Mouse (Mus musculus): Measurements from ENCODE around the gene Ccr8. TPM values are rescaled to one million over a fixed set of nuclear protein-coding genes. Genes with fewer than 3 reads are reported as not detected.

The Ccr8 gene
- polyA plus RNA-seq, 1 experiment from 2014 or later = not detected

DNA sequence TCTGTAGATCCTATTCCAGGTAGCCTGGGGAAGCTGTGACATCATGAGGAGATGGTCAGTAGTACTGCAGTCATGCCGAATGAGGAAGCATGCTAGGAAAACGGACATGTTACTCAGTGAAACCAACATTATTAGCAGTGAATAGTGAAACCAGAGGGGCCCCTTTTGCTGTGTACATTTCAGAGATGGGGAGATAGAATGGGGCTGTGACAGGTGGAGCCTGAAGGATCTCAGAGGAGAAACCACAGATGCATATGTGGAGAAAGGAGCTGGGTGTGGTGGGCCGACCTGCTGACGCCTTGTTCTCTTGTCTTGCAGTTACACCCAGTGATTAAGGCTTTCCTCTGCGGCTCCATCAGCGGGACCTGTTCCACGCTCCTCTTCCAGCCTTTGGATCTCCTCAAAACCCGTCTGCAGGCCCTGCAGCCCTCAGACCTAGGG, 24.3 kb downstream of the Ccr8 start:
- 85% methylated on average over 8 of the region's 8 CpGs for WGBS
- H3K9ac ChIP-seq = no peak overlapping the region
- no peak overlapping the region for H3K27ac ChIP-seq
- no peak overlapping the region for H3K4me3 ChIP-seq
- no peak for ATAC-seq (ENCODE audit: low FRiP score)
- peaks cover 39% of the 10 kb centered on the region for H3K36me3 ChIP-seq
- no peak overlapping the region for H3K4me2 ChIP-seq (replicated peaks)
- H3K27me3 ChIP-seq = no peaks in the 10 kb centered on the region
- peaks cover 3% of the 10 kb centered on the region for H3K4me1 ChIP-seq
- H3K9me3 ChIP-seq (replicated peaks) = no peaks in the 10 kb centered on the region

DNA sequence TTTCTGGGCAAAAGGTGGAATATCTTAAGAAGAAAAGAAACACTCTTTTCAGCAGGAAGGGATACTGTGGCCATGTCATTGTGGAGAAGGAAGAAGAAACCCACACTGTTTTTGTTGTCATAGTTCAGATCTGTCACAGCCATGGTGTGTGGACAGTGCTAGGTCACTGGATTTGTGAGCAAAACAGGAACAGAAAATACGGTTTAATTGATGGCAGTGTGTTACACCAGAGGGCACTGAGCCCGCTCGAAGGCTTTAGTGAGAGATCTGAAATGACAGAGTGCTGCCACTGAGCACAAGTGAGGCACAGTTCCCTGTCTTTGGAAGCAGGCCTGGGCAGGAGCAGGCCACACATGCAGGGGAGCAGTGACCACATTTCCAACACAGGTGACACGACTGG, 26.3 kb downstream of the Ccr8 start:
- Histone ChIP-seq H3K4me1 (no peaks in the 10 kb centered on the region), H3K36me3 (peaks cover 52% of the 10 kb centered on the region), H3K4me3 (no peak overlapping the region), H3K27me3 (no peaks in the 10 kb centered on the region), H3K9me3 (replicated peaks) (no peaks in the 10 kb centered on the region), H3K27ac (no peak overlapping the region), H3K9ac (no peak overlapping the region), H3K4me2 (replicated peaks) (no peak overlapping the region)
- no peak for ATAC-seq (ENCODE audit: low FRiP score)
- WGBS = 86% methylated on average over 4 of the region's 4 CpGs

DNA sequence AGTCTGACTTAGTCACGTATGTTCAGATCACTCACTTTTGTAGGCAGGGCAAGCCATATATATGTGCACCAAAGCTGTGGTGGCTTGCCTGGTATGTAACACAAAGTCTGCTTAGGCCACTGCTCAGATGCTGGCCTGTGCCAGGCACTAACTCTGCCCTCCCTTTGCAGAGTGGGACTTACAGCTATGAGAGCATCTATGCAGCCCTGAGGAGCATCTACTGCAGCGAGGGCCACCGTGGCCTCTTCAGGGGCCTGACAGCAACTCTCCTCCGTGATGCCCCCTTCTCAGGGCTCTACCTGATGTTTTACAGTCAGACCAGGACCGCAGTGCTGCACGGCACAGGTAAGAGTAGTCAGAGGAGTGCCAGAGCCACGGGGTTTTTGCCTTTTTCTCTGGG, 28.6 kb downstream of the Ccr8 start:
- H3K4me2 ChIP-seq (replicated peaks) = no peak overlapping the region
- H3K4me3 ChIP-seq = no peak overlapping the region
- no peak overlapping the region for H3K9ac ChIP-seq
- no peaks in the 10 kb centered on the region for H3K9me3 ChIP-seq (replicated peaks)
- peaks cover 65% of the 10 kb centered on the region for H3K36me3 ChIP-seq
- ATAC-seq (ENCODE audit: low FRiP score) = no peak
- H3K27me3 ChIP-seq = no peaks in the 10 kb centered on the region
- 90% methylated on average over 7 of the region's 7 CpGs for WGBS
- no peaks in the 10 kb centered on the region for H3K4me1 ChIP-seq
- no peak overlapping the region for H3K27ac ChIP-seq

DNA sequence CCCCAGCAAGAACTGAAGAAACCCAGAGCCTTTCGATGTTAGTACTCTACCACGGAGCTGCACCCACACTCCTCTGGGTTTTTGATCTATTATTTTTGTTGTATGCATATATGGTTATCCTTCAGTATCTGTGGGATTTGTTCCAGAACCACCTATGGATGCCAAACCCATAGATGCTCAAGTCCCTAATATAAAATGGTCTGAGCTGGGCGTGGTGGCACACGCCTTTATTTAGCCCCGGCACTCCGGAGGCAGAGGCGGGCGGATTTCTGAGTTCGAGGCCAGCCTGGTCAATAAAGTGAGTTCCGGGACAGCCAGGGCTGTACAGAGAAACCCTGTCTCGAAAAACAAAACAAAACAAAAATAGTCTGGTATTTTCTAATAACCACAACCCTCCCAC, 35.0 kb downstream of the Ccr8 start:
- Histone ChIP-seq H3K36me3 (peaks cover 55% of the 10 kb centered on the region), H3K27ac (peak overlapping the region; percentile 81), H3K9me3 (replicated peaks) (no peaks in the 10 kb centered on the region), H3K4me1 (peaks cover 20% of the 10 kb centered on the region), H3K27me3 (no peaks in the 10 kb centered on the region), H3K4me2 (replicated peaks) (peak overlapping the region; percentile 59), H3K4me3 (peak overlapping the region; percentile 100), H3K9ac (peak overlapping the region; percentile 60)
- no peak for ATAC-seq (ENCODE audit: low FRiP score)
- 70% methylated on average over 11 of the region's 11 CpGs for WGBS

DNA sequence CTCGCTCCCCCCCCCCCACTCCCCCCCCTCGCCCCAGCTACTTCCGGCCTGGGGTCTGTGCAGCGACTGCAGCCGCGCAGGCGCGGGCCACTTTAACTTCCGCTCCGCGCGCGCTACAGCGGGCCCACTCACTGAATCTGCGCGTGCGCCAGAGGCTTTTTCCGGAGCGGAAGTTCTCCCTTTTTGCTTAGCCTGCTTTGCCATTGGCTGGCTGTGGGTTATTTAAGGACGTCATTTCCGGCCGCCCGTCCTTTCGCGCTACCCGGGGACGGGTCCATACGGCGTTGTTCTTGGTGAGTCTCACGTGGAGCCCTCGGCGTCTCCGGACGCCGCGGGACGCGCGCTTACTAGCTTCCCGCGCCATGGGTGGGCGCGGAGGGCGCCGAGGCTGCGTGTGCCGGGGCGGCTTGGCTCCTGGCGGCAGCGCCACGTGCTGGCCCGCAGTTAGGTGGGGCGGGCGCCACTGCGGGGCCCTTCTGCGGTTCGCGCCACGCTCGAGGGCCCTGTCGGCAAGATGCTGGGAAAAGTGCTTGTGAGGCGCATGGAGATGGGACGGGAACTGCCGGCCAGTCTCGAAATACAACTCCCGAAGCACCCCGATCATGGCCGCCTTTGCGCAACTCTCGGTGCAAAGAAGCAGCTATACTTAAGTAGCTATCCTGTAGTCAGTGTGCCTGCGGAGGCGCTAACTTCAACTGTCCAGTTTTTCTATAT, 35.8 kb downstream of the Ccr8 start, which contains the start of gene Rpsa:
TSS of gene Rpsa (plus strand) at position 152 of the 714 bp plus-strand sequence.
- WGBS = under 1% methylated on average over 72 of the region's 72 CpGs
- Histone ChIP-seq H3K4me1 (peaks cover 20% of the 10 kb centered on the region), H3K4me2 (replicated peaks) (peak within 1 kb of the TSS; percentile 87), H3K27ac (peak within 1 kb of the TSS; percentile 89), H3K9ac (peak within 1 kb of the TSS; percentile 99), H3K36me3 (peaks cover 57% of the 10 kb centered on the region), H3K27me3 (no peaks in the 10 kb centered on the region), H3K9me3 (replicated peaks) (no peaks in the 10 kb centered on the region), H3K4me3 (peak within 1 kb of the TSS; percentile 100)
- ATAC-seq (ENCODE audit: low FRiP score) = peak; percentile 97

DNA sequence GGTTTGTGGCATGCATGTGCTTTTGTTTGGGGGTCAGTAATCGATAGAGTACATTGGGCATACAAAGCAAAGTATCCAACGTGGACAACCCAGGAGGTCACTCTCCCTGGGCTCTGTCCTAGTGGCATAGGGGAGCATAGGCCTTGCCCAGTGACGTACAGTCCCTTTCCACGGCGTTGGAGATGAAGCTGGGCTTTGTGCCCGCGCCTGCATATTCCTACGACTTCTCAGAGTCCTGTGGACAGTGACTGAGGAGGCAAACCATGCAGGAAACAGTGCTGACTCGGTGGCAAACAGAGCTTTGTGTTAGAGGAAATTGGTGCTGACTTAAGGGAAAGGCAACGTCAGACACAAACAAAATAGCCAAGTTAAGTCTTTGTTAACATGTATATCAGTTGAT, 37.4 kb downstream of the Ccr8 start:
- H3K4me1 ChIP-seq = peaks cover 20% of the 10 kb centered on the region
- H3K27ac ChIP-seq = no peak overlapping the region
- 71% methylated on average over 10 of the region's 10 CpGs for WGBS
- H3K36me3 ChIP-seq = peaks cover 46% of the 10 kb centered on the region
- no peaks in the 10 kb centered on the region for H3K9me3 ChIP-seq (replicated peaks)
- no peaks in the 10 kb centered on the region for H3K27me3 ChIP-seq
- no peak for ATAC-seq (ENCODE audit: low FRiP score)
- H3K9ac ChIP-seq = peak overlapping the region; percentile 99; the same call in 1 of the 2 replicates
- H3K4me3 ChIP-seq = peak overlapping the region; percentile 100; the same call in 1 of the 2 replicates
- peak overlapping the region; percentile 87 for H3K4me2 ChIP-seq (replicated peaks)

DNA sequence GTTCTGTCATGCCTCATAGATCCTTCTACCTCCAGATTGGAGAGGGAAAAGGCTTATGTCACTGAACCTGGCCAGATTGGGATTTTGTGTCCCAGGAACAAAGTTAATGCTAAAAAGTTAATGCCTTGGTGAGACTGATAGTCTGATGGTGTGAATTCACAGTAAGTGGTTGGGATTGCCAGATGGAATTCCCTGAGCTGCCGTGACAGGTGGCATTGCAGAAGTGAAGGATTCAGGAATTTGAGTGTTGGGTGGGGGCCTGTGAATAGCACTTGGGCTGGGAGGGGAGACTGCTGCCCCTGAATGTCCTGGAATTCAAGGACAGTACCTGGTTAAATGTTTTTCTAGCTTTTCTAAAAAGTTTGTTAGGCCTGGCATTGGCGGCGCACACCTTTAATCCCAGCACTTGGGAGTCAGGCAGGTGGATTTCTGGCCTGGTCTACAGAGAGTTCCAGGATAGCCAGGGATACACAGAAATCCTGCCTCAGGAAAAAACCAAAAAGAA, 39.9 kb downstream of the Ccr8 start:
- Histone ChIP-seq H3K36me3 (peaks cover 44% of the 10 kb centered on the region), H3K27me3 (no peaks in the 10 kb centered on the region), H3K4me1 (peaks cover 20% of the 10 kb centered on the region), H3K4me3 (no peak overlapping the region), H3K9me3 (replicated peaks) (no peaks in the 10 kb centered on the region), H3K4me2 (replicated peaks) (no peak overlapping the region), H3K9ac (no peak overlapping the region), H3K27ac (no peak overlapping the region)
- no peak for ATAC-seq (ENCODE audit: low FRiP score)
- WGBS = 90% methylated on average over 3 of the region's 3 CpGs

DNA sequence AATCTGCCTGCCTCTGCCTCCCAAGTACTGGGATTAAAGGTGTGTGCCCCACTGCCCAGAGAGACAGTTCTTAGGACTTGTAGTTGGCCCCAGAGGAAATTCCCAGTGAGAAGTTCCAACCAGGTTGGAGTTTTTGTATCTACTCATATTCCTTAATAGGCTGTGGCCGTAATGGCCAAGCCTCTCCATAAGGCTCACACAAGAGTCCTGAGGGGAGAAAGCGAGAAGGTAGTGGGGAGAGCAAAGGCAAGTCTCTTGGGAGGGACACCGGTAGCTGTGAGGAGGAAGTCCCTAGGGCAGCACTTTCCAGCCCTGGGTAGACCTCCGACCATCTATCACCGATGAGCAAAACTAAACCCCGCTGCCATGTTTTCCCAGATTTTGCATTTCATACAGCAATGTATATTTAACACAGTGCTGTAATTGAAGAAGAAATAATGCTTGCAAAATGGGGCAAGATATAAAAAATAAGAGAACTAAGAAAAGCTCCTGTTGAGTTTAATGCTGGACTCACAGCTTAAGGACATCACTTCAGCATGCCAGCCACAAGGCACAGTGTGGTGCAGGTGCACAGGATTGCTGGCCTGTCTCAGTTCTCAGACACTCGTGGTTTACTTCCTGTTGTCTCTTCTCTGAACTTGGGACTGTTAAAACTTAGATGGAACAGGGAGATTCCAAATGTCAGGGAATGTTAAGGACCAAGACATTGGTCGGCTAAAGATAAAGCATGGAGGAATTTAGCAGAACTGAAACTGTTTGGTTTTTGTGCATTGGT, 41.3 kb downstream of the Ccr8 start:
- Histone ChIP-seq H3K27me3 (no peaks in the 10 kb centered on the region), H3K4me3 (no peak overlapping the region), H3K9me3 (replicated peaks) (no peaks in the 10 kb centered on the region), H3K9ac (no peak overlapping the region), H3K4me2 (replicated peaks) (no peak overlapping the region), H3K36me3 (peaks cover 44% of the 10 kb centered on the region), H3K27ac (no peak overlapping the region), H3K4me1 (peaks cover 16% of the 10 kb centered on the region)
- WGBS = 40% methylated on average over 8 of the region's 8 CpGs
- ATAC-seq (ENCODE audit: low FRiP score) = no peak

DNA sequence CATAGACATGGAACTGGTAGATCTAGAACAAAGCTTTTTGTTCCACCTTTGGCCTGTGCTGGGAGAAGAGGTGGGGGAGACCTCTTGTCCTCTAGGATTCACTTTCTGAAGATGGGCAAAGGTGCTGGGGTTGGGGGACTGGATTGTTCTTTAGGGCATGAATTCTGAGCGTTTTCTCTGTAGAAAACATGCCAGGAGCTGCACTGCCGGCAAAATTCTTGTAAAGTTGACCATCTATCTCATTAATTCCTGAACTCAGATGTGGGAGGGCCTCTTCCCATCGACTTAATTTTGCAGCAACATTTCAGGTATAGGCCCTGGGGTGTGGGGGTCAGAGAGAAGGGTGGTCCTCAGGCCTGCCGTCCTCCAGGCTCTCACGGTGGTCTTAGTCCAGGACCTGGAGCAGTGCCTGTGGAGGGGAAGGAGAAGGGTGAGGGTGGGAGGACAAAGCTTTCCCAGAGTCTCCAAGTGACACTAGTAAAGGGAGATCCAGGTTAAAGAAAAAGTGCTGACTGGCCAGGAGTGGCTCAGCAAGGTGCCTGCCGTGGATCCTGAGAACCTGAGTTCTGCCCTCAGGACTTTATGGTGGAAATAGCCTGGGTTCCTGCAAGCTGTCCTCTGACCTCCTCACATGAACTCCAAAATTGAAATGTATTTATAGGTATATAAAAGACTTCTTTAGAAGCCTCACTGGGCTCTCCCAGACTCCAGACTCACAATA, 42.0 kb downstream of the Ccr8 start:
- Histone ChIP-seq H3K27me3 (no peaks in the 10 kb centered on the region), H3K9me3 (replicated peaks) (no peaks in the 10 kb centered on the region), H3K4me1 (peaks cover 9% of the 10 kb centered on the region), H3K9ac (no peak overlapping the region), H3K36me3 (peaks cover 41% of the 10 kb centered on the region), H3K4me3 (no peak overlapping the region), H3K27ac (no peak overlapping the region), H3K4me2 (replicated peaks) (no peak overlapping the region)
- WGBS = 67% methylated on average over 6 of the region's 6 CpGs
- no peak for ATAC-seq (ENCODE audit: low FRiP score)

DNA sequence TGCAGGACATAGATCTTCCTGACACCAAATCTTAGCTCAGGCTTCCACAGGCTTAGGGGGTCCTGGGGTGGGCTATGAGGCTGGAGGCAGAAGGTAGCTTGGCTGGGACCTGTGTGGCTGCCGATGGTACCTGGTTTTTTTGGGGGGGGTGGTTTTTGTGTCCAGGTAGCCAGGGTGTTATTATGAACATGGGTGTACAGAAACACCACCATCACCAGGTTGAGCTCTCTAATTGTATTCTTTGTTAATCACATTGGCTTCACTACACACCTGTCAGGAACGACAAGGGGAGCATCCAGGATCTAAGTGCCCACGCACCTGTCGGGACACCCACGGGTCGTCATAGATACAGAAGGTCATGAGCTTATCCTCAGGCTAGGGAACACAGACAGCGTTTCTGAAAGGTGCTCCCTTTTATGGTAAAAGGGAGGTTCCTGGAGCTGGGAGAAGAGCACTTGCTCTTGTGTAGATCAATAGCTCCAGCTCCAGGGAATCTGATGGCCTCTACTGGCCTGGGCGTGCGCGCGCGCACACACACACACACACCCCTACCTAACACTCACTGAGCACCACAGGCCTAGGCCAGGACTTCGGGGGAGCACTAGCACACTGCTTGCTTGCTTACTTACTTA, 42.7 kb downstream of the Ccr8 start:
- Histone ChIP-seq H3K4me3 (no peak overlapping the region), H3K9me3 (replicated peaks) (no peaks in the 10 kb centered on the region), H3K9ac (no peak overlapping the region), H3K27ac (no peak overlapping the region), H3K27me3 (no peaks in the 10 kb centered on the region), H3K4me2 (replicated peaks) (no peak overlapping the region), H3K36me3 (peaks cover 33% of the 10 kb centered on the region), H3K4me1 (0 out of 2 replicates have a peak, but pooled peaks cover 2% of the 10 kb centered on the region)
- no peak for ATAC-seq (ENCODE audit: low FRiP score)
- WGBS = 86% methylated on average over 13 of the region's 13 CpGs

DNA sequence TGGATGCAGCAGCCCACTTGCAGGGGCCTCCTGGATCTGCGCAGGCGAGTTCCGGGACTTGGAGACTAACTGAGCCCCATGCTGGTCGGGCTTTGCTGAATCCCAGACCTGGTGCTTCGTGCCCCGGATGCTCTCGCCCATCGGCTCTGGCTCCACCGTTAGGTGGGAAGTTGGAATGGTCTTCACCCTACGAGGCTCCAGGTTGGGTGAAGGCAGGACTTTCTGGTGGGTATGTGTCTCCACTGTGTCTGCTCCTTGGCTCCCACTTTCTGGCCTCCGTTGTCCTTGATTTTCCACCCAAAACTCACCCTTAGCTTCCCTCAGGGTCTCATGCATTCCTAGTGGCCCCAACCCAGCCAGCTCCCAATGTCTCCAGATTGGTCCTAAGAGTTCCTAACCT, 43.5 kb downstream of the Ccr8 start:
- Histone ChIP-seq H3K4me3 (no peak overlapping the region), H3K4me1 (no peaks in the 10 kb centered on the region), H3K27me3 (no peaks in the 10 kb centered on the region), H3K27ac (no peak overlapping the region), H3K36me3 (peaks cover 25% of the 10 kb centered on the region), H3K4me2 (replicated peaks) (no peak overlapping the region), H3K9ac (no peak overlapping the region), H3K9me3 (replicated peaks) (no peaks in the 10 kb centered on the region)
- no peak for ATAC-seq (ENCODE audit: low FRiP score)
- WGBS = 87% methylated on average over 11 of the region's 11 CpGs

DNA sequence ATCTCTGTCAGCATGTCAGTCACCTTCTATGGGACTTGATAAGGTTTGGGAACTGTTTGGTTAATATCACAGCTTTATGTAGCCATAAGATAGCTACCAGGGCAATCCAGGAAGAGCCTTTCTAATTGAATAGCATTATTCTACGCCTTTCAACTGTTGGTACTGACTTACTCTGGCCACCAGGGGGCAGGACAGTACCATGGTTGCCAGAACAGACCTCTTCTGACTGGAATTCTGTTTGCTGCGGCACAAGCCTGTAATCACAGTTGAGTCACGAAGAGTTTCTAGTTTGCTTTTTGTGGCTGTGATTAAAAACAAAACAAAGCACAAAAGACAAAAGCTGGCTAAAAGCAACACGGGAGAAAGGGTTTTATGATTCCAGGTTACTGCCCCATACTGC, 48.7 kb downstream of the Ccr8 start:
- peak; percentile 50; the same call in 1 of the 2 replicates for ATAC-seq (ENCODE audit: low FRiP score)
- H3K4me3 ChIP-seq = no peak overlapping the region
- H3K36me3 ChIP-seq = no peaks in the 10 kb centered on the region
- H3K4me2 ChIP-seq (replicated peaks) = no peak overlapping the region
- no peak overlapping the region for H3K27ac ChIP-seq
- no peaks in the 10 kb centered on the region for H3K27me3 ChIP-seq
- H3K9me3 ChIP-seq (replicated peaks) = no peaks in the 10 kb centered on the region
- no peaks in the 10 kb centered on the region for H3K4me1 ChIP-seq
- H3K9ac ChIP-seq = no peak overlapping the region
- WGBS = 11% methylated on average over 4 of the region's 4 CpGs
